Mouse (Mus musculus): Measurements from ENCODE around the gene Otulinl. TPM values are rescaled to one million over a fixed set of nuclear protein-coding genes. Genes with fewer than 3 reads are reported as not detected.

Gene Otulinl
- polyA plus RNA-seq, 1 experiment from 2014 or later: 21.5 TPM

Other genes starting within 250 kb of the Otulinl start
- gene Ank, start 214.9 kb downstream of the Otulinl start, polyA plus RNA-seq (2015; fragmentation: Nextera tagmentation; extraction: Ambion mirVana): 7.3 and 8.0 TPM in 2 replicates
- 29.4 and 32.2 TPM in 2 replicates for gene Otulin, start 50.9 kb downstream of the Otulinl start, polyA plus RNA-seq (2015; fragmentation: Nextera tagmentation; extraction: Ambion mirVana)